Mouse (Mus musculus): ENCODE measurements around the gene Hoxd10. TPM values are rescaled to one million over a fixed set of nuclear protein-coding genes. Genes with fewer than 3 reads are reported as not detected.

Hoxd10 gene
- total and polyA plus RNA-seq, 2 experiments from 2014 or later = not detected

GRCm38 (mm10) chr2:74654743-74655419, 36.8 kb upstream of the Hoxd10 start:
- no peak for TF ChIP-seq CTCF (IDR thresholded peaks at IDR 0.05; ENCODE audit: low read depth)
- Histone ChIP-seq H3K27ac (ENCODE audit: low read depth, low read length) (no peak overlapping the region), H3K4me3 (ENCODE audit: low read depth, low read length) (no peak overlapping the region), H3K9ac (no peak overlapping the region), H3K27me3 (ENCODE audit: insufficient read depth, low read length) (peaks cover 61% of the 10 kb centered on the region), H3K4me1 (ENCODE audit: insufficient read depth) (no peaks in the 10 kb centered on the region), H3K4me2 (ENCODE audit: low read depth) (no peak overlapping the region), H3K36me3 (ENCODE audit: insufficient read depth) (no peaks in the 10 kb centered on the region), H3K9me3 (ENCODE audit: low read length) (no peaks in the 10 kb centered on the region)
- DNase-seq (no peak), ATAC-seq (no peak)
- 5% methylated on average over 20 of the region's 20 CpGs for WGBS

- Histone ChIP-seq H3K36me3 (ENCODE audit: insufficient read depth) (no peaks in the 10 kb centered on the region), H3K27me3 (ENCODE audit: insufficient read depth, low read length) (peaks cover 61% of the 10 kb centered on the region), H3K4me1 (ENCODE audit: insufficient read depth) (no peaks in the 10 kb centered on the region), H3K9ac (no peak overlapping the region), H3K9me3 (ENCODE audit: low read length) (no peaks in the 10 kb centered on the region), H3K4me2 (ENCODE audit: low read depth) (peak overlapping the region; percentile 37), H3K27ac (ENCODE audit: low read depth, low read length) (no peak overlapping the region), H3K4me3 (ENCODE audit: low read depth, low read length) (peak overlapping the region; percentile 21)
- WGBS = 2% methylated on average over 32 of the region's 47 CpGs
- ATAC-seq (peak; percentile 16; the same call in 1 of the 2 replicates), DNase-seq (peak; percentile 2)
- peak; percentile 33 for TF ChIP-seq CTCF (IDR thresholded peaks at IDR 0.05; ENCODE audit: low read depth)
Measured at GRCm38 (mm10) chr2:74655420-74655781, 36.3 kb upstream of the Hoxd10 start.

- no peak for TF ChIP-seq CTCF (IDR thresholded peaks at IDR 0.05; ENCODE audit: low read depth)
- 4% methylated on average over 64 of the region's 69 CpGs for WGBS
- peaks cover 61% of the 10 kb centered on the region for H3K27me3 ChIP-seq (ENCODE audit: insufficient read depth, low read length)
Measured at GRCm38 (mm10) chr2:74655821-74656631, 35.7 kb upstream of the Hoxd10 start.

GRCm38 (mm10) chr2:74656632-74657021, 35.1 kb upstream of the Hoxd10 start:
- ATAC-seq (no peak), DNase-seq (peak; percentile 72)
- Histone ChIP-seq H3K4me2 (ENCODE audit: low read depth) (no peak overlapping the region), H3K27me3 (ENCODE audit: insufficient read depth, low read length) (peaks cover 67% of the 10 kb centered on the region), H3K9ac (no peak overlapping the region), H3K27ac (ENCODE audit: low read depth, low read length) (no peak overlapping the region), H3K4me1 (ENCODE audit: insufficient read depth) (no peaks in the 10 kb centered on the region), H3K9me3 (ENCODE audit: low read length) (no peaks in the 10 kb centered on the region), H3K36me3 (ENCODE audit: insufficient read depth) (no peaks in the 10 kb centered on the region), H3K4me3 (ENCODE audit: low read depth, low read length) (no peak overlapping the region)
- WGBS = 4% methylated on average over 4 of the region's 4 CpGs
- TF ChIP-seq CTCF (IDR thresholded peaks at IDR 0.05; ENCODE audit: low read depth) = no peak

More at GRCm38 (mm10) chr2:74655821-74656631, 35.7 kb upstream of the Hoxd10 start:
- Histone ChIP-seq H3K9me3 (ENCODE audit: low read length) (no peaks in the 10 kb centered on the region), H3K27ac (ENCODE audit: low read depth, low read length) (no peak overlapping the region), H3K9ac (no peak overlapping the region), H3K4me1 (ENCODE audit: insufficient read depth) (no peaks in the 10 kb centered on the region), H3K4me2 (ENCODE audit: low read depth) (peak overlapping the region; percentile 37), H3K36me3 (ENCODE audit: insufficient read depth) (no peaks in the 10 kb centered on the region), H3K4me3 (ENCODE audit: low read depth, low read length) (peak overlapping the region; percentile 21)
- peak; percentile 52 for DNase-seq
- ATAC-seq = peak; percentile 63

GRCm38 (mm10) chr2:74657251-74658023, 34.3 kb upstream of the Hoxd10 start:
- WGBS = 3% methylated on average over 62 of the region's 62 CpGs
- H3K9me3 ChIP-seq (ENCODE audit: low read length) = no peaks in the 10 kb centered on the region

GRCm38 (mm10) chr2:74658024-74658666, 33.6 kb upstream of the Hoxd10 start:
- peak; percentile 45 for DNase-seq
- H3K9me3 ChIP-seq (ENCODE audit: low read length) = no peaks in the 10 kb centered on the region
- no peak overlapping the region for H3K27ac ChIP-seq (ENCODE audit: low read depth, low read length)
- no peak for TF ChIP-seq CTCF (IDR thresholded peaks at IDR 0.05; ENCODE audit: low read depth)
- ATAC-seq = no peak
- H3K4me2 ChIP-seq (ENCODE audit: low read depth) = no peak overlapping the region
- H3K9ac ChIP-seq = no peak overlapping the region
- no peak overlapping the region for H3K4me3 ChIP-seq (ENCODE audit: low read depth, low read length)
- 1% methylated on average over 15 of the region's 15 CpGs for WGBS
- no peaks in the 10 kb centered on the region for H3K4me1 ChIP-seq (ENCODE audit: insufficient read depth)
- peaks cover 73% of the 10 kb centered on the region for H3K27me3 ChIP-seq (ENCODE audit: insufficient read depth, low read length)
- H3K36me3 ChIP-seq (ENCODE audit: insufficient read depth) = no peaks in the 10 kb centered on the region

More at GRCm38 (mm10) chr2:74657251-74658023, 34.3 kb upstream of the Hoxd10 start:
- H3K27me3 ChIP-seq (ENCODE audit: insufficient read depth, low read length) = peaks cover 68% of the 10 kb centered on the region
- no peaks in the 10 kb centered on the region for H3K36me3 ChIP-seq (ENCODE audit: insufficient read depth)
- H3K9ac ChIP-seq = no peak overlapping the region
- TF ChIP-seq CTCF (IDR thresholded peaks at IDR 0.05; ENCODE audit: low read depth) = no peak
- DNase-seq = peak; percentile 55
- no peak for ATAC-seq
- H3K27ac ChIP-seq (ENCODE audit: low read depth, low read length) = no peak overlapping the region
- no peak overlapping the region for H3K4me3 ChIP-seq (ENCODE audit: low read depth, low read length)
- H3K4me1 ChIP-seq (ENCODE audit: insufficient read depth) = no peaks in the 10 kb centered on the region
- H3K4me2 ChIP-seq (ENCODE audit: low read depth) = no peak overlapping the region

Data from forebrain, postnatal 0 days (tissue).